Mouse (Mus musculus): ENCODE measurements at regions not wholly inside any gene's neighbourhood (a gene's known extent, or its start where the extent isn't known, plus 50 kb on each side); places are given as distances from the start of the nearest gene placed in this dataset.

- TF ChIP-seq CTCF (IDR thresholded peaks at IDR 0.05; ENCODE audit: low read depth, low read length) = no peak
- no peak for TF ChIP-seq POLR2A (IDR thresholded peaks at IDR 0.05; ENCODE audit: extremely low read depth, insufficient read depth, low read length)
Observed at GRCm38 (mm10) chr5:51288234-51288633, 279.3 kb downstream of the Ppargc1a start.

Measured in liver, adult 2 months (tissue).